Mouse (Mus musculus) ovary, postnatal 36 days (tissue): Measurements from ENCODE around the gene Olfr731.

ENCODE experiments used
- DNase-seq: peaks from one replicate; pipeline ENCODE4 v3.0.0; 2022; ENCODE audit warnings: low spot score, mixed read lengths

Gene Olfr731

DNA sequence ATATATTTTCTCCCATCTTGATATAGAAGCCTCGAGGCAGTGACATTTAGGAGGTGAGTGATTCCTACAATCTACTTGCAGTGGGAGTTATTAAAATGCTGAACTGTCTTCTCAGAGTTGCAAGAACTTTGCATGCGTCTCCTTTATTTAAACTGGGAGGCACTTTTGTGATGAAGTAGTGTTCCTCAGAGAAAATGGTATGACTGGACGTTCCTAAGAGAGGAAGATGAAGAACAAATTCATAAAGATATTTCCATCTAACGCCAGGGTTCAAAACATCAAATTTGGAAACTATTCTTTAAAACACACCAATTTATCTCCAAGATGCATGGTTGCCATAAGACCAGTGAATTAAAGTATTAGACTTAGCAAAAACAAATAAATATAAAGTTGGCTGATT lies at the start of gene Olfr731:
TSS of gene Olfr731 (minus strand) at position 101 of the 400 bp plus-strand sequence.
- no peak for DNase-seq

- DNase-seq: no peak
These were observed 42.4 kb upstream of the Olfr731 start, which contains the start of gene Olfr732 for GRCm38 (mm10) chr14:50284106-50284505. TSS of gene Olfr732 (minus strand) at chr14:50284206.

DNA sequence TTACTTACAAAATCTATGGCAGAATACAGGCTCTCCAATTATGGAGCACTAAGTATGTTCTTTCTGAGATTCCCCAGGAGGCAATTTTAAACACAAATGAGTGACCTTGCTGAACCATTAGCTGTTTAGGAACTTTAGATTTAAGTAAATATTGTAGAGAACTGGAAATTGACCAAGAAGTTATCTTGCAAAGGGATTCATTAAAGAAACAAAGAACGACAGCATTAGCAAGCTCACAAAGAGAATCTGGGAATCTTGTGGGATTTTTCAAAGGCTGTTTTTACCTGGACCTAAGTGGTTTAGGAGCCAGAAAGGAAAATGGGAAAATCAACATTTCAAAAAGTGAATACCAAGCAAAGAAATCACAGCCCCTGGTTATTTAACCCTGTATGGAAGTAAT lies 53.6 kb downstream of the Olfr731 start, which contains the start of gene Olfr730:
TSS of gene Olfr730 (minus strand) at position 101 of the 400 bp plus-strand sequence.
- no peak for DNase-seq
